Mouse (Mus musculus) myocyte (in vitro differentiated cells): ENCODE data around the gene Fhit.

Experiments
- E2F4 ChIP-seq: IDR thresholded peaks from one replicate; pipeline ENCODE4 v1.6.1; 2011; ENCODE audit warnings: mild to moderate bottlenecking, control low read depth, moderate library complexity; ENCODE audit not compliant: insufficient read depth
- MAX ChIP-seq: IDR thresholded peaks from one replicate; pipeline ENCODE4 v1.6.1; 2011; ENCODE audit warnings: low read depth, mild to moderate bottlenecking, control low read depth
- MYOG ChIP-seq, 3 experiments: IDR thresholded peaks; one replicate each; pipeline ENCODE4 v1.6.1; 2011; ENCODE audit warnings: control low read depth in 2 of 3, low read depth in 2 of 3, mild to moderate bottlenecking in 2 of 3; ENCODE audit not compliant: insufficient read length in 2 of 3, control insufficient read depth in 1 of 3, insufficient read depth in 1 of 3
- POLR2A ChIP-seq: IDR thresholded peaks from one replicate; pipeline ENCODE4 v1.6.1; 2011; ENCODE audit warnings: low read depth, mild to moderate bottlenecking, control low read depth, moderate library complexity; ENCODE audit not compliant: insufficient read length
- POLR2AphosphoS2 ChIP-seq: IDR thresholded peaks from one replicate; pipeline ENCODE4 v1.6.1; 2011; ENCODE audit warnings: low read depth, control low read depth; ENCODE audit not compliant: insufficient read length
- TCF12 ChIP-seq: IDR thresholded peaks from one replicate; pipeline ENCODE4 v1.6.1; 2011; ENCODE audit warnings: mild to moderate bottlenecking, control low read depth; ENCODE audit not compliant: poor library complexity, insufficient read depth, severe bottlenecking
- USF1 ChIP-seq: IDR thresholded peaks from one replicate; pipeline ENCODE4 v1.6.1; 2011; ENCODE audit warnings: low read depth, mild to moderate bottlenecking, control low read depth, moderate library complexity

- no peak for TF ChIP-seq MAX
- TF ChIP-seq TCF12: no peak
- TF ChIP-seq POLR2A: no peak
- no peak for TF ChIP-seq E2F4
- TF ChIP-seq USF1: no peak
- no peak for TF ChIP-seq MYOG (IDR thresholded peaks at IDR 0.05; ENCODE audit: control insufficient read depth in 1 of 3, insufficient read depth in 1 of 3, insufficient read length in 2 of 3, low read depth in 2 of 3)
- TF ChIP-seq POLR2AphosphoS2: no peak
Observed at GRCm38 (mm10) chr14:9642068-9642467, 1519.8 kb downstream of the Fhit start.
